Mouse (Mus musculus) retina, postnatal 7 days (tissue): ENCODE results near the gene E330014E10Rik.
"Not testable (repeated sequence)": the region's sequence is repeated elsewhere in the genome, so short reads cannot be mapped to it uniquely, and the experiment has no call there.

Experiments
- DNase-seq: peaks from one replicate; pipeline ENCODE4 v3.0.0-alpha.2; 2012; ENCODE audit warnings: low read depth, low spot score

E330014E10Rik gene

GRCm38 (mm10) chr5:95775690-95776089, at the start of gene E330014E10Rik:
E330014E10Rik (plus strand) TSS chr5:95775990.
- not testable (repeated sequence) for DNase-seq

GRCm38 (mm10) chr5:95736073-95736472, 39.7 kb upstream of the E330014E10Rik start, which contains the start of gene Gm7978:
Gm7978 (minus strand) TSS chr5:95736173.
- DNase-seq, result not testable (repeated sequence)

- DNase-seq, result not testable (repeated sequence)
Measured at GRCm38 (mm10) chr5:95741714-95742113, 34.1 kb upstream of the E330014E10Rik start, which contains the start of gene Gm7982. Gm7982 (plus strand) TSS chr5:95742014.

- not testable (repeated sequence) for DNase-seq
Measured at GRCm38 (mm10) chr5:95810841-95811240, 35.1 kb downstream of the E330014E10Rik start.

- DNase-seq, result no peak
Measured at GRCm38 (mm10) chr5:95836580-95836979, 60.8 kb downstream of the E330014E10Rik start.

- DNase-seq, result no peak
Measured at GRCm38 (mm10) chr5:95854030-95854429, 78.2 kb downstream of the E330014E10Rik start.
